Comparison of ENCODE assay signal across 9 mouse cellular contexts in the genomic region with DNA sequence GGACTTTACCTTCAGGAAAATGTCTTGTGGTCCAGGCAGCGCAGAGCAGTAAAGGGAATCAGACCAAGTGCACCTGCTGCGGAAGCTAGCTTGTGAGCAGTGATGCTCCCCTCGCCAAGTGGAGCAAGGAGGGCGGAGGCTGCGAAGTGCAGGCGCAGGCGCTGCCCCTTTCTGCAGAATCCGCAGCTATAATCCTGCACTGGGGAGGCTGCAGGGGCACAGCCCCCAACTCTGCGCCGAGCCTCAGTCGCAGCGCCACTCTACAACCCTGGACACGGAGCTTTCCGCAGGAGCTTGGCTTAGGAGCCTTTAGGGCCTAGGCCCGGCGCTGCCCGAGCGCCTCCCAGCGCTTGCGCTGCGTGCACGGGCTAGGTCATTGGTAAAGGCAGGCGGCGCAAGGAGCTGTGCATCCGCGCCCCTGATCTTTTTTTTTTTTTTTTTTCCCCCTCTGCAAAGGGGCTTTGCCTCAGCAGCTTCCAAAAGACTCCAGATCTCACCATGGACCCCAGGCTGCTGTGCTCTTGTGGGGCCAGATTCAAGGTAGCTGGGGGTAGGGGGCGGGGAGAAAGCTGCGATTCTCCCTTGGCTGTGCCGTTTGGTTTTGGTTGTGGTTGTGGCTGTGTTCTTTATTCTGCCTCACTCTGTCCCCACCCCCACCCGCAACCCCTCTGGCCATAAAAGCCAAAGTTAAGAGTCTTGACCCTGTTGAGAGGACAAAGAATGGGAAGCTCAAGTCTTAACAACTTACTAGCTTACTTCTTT. TPM values are rescaled to one million over a fixed set of nuclear protein-coding genes. Genes with fewer than 3 reads are reported as not detected.
DNase-seq lines count a peak whose midpoint lies in the region; ATAC-seq and TF ChIP-seq lines count a peak whose summit lies in the region.
"Had no signal": no experiment of that assay in that cellular context is flagged by ENCODE, and none has a peak within 500 bp of the region (broad histone marks: within the 10 kb centered on the region; RNA-seq: fewer than 3 reads in every experiment).

No protein-coding gene starts in this region.

- no peaks in the 10 kb centered on the region for H3K4me1 ChIP-seq in kidney, embryonic 15.5 days
- H3K4me1 ChIP-seq in heart, postnatal 0 days (ENCODE audit: control insufficient read depth, insufficient read depth) = no peaks in the 10 kb centered on the region
- H3K4me1 ChIP-seq in neural tube, embryonic 12.5 days = no peaks in the 10 kb centered on the region

- TF ChIP-seq CTCF in heart, postnatal 0 days (IDR thresholded peaks at IDR 0.05; ENCODE audit: low read depth) = peak; percentile 20; the same call in 1 of the 2 replicates

- TF ChIP-seq EP300 in heart, postnatal 0 days (IDR thresholded peaks at IDR 0.05; ENCODE audit: low read depth) = no peak

- H3K9ac ChIP-seq in kidney, embryonic 15.5 days = no peak overlapping the region
- H3K9ac ChIP-seq in heart, postnatal 0 days (replicated peaks; ENCODE audit: low read depth, low read length) = no peak overlapping the region
- H3K9ac ChIP-seq in neural tube, embryonic 12.5 days = peak overlapping the region; percentile 40; the same call in 1 of the 2 replicates

- DNase-seq in kidney, adult 11 months = no peak
- peak; percentile 24 to 54 for DNase-seq in cerebellum, postnatal 4 days (ENCODE audit: low spot score in 2 of 2)
- DNase-seq in heart, postnatal 0 days (ENCODE audit: low spot score) = no peak
- DNase-seq in left cerebral cortex, adult 18-20 months (ENCODE audit: low spot score in 2 of 2) = peak; percentile 31 to 47
- no peak for DNase-seq in thymus, postnatal 10 days (ENCODE audit: low spot score in 2 of 2)
- DNase-seq in thymus, postnatal 0 days (ENCODE audit: low spot score) = no peak

- peak overlapping the region; percentile 39 for H3K4me3 ChIP-seq in kidney, embryonic 15.5 days (replicated peaks)
- H3K4me3 ChIP-seq in heart, postnatal 0 days (ENCODE audit: low read depth, low read length) = peak overlapping the region; percentile 33
- peak overlapping the region; percentile 35 for H3K4me3 ChIP-seq in neural tube, embryonic 12.5 days

- WGBS in kidney, embryonic 15.5 days = 8% methylated on average over 30 of the region's 30 CpGs
- WGBS in heart, postnatal 0 days = 11% methylated on average over 27 of the region's 30 CpGs
- 12% methylated on average over 30 of the region's 30 CpGs for WGBS in neural tube, embryonic 12.5 days

- peak overlapping the region; percentile 63 for H3K4me2 ChIP-seq in kidney, embryonic 15.5 days
- peak overlapping the region; percentile 56 for H3K4me2 ChIP-seq in heart, postnatal 0 days (ENCODE audit: low read depth, low read length)
- H3K4me2 ChIP-seq in neural tube, embryonic 12.5 days (replicated peaks) = peak overlapping the region; percentile 57

- H3K36me3 ChIP-seq in kidney, embryonic 15.5 days = no peaks in the 10 kb centered on the region
- no peaks in the 10 kb centered on the region for H3K36me3 ChIP-seq in heart, postnatal 0 days (replicated peaks; ENCODE audit: control insufficient read depth, insufficient read depth, low read length)
- no peaks in the 10 kb centered on the region for H3K36me3 ChIP-seq in neural tube, embryonic 12.5 days
- H3K36me3 ChIP-seq: G1E had no signal

- ATAC-seq in kidney, embryonic 15.5 days (replicated peaks; ENCODE audit: low FRiP score) = peak; percentile 88
- ATAC-seq in heart, postnatal 0 days (ENCODE audit: insufficient read depth, low read depth) = no peak
- peak; percentile 95 for ATAC-seq in neural tube, embryonic 12.5 days (ENCODE audit: low FRiP score, low read depth)

- no peaks in the 10 kb centered on the region for H3K9me3 ChIP-seq in kidney, embryonic 15.5 days (replicated peaks)
- H3K9me3 ChIP-seq in heart, postnatal 0 days (replicated peaks; ENCODE audit: control insufficient read depth, low read length) = no peaks in the 10 kb centered on the region
- no peaks in the 10 kb centered on the region for H3K9me3 ChIP-seq in neural tube, embryonic 12.5 days
- H3K9me3 ChIP-seq: G1E had no signal

- no peak overlapping the region for H3K27ac ChIP-seq in kidney, embryonic 15.5 days
- H3K27ac ChIP-seq in heart, postnatal 0 days (ENCODE audit: low read depth) = no peak overlapping the region
- H3K27ac ChIP-seq in neural tube, embryonic 12.5 days = 0 out of 2 replicates have a peak overlapping the region, but pooled peaks have one; percentile 7

- H3K27me3 ChIP-seq in kidney, embryonic 15.5 days = peaks cover 14% of the 10 kb centered on the region
- H3K27me3 ChIP-seq in heart, postnatal 0 days (ENCODE audit: control insufficient read depth, insufficient read depth, low read length) = no peaks in the 10 kb centered on the region
- H3K27me3 ChIP-seq in neural tube, embryonic 12.5 days (replicated peaks) = no peaks in the 10 kb centered on the region

RNA-seq across cellular contexts. Expression of gene AU022751, which starts 9.0 kb away (rescaled TPM):
- not detected in 2 replicates for polyA plus RNA-seq in kidney, embryonic 15.5 days (2015; fragmentation: Nextera tagmentation; extraction: Ambion mirVana)
- not detected in 2 replicates for total RNA-seq in heart, postnatal 0 days (2014; rRNA removed; ENCODE audit: low replicate concordance)
- polyA plus RNA-seq in heart, postnatal 0 days (2015; fragmentation: Nextera tagmentation; extraction: Ambion mirVana) = not detected in 2 replicates
- under 1 TPM; 0.49 to 0.67 TPM for total RNA-seq in left cerebral cortex, adult 18-20 months (2021)
- polyA plus RNA-seq in neural tube, embryonic 12.5 days (2016; fragmentation: Nextera tagmentation; extraction: Ambion mirVana) = not detected in 2 replicates
- polyA plus RNA-seq in thymus, postnatal 0 days (2015; fragmentation: Nextera tagmentation; extraction: Ambion mirVana) = not detected in 2 replicates
- total RNA-seq: G1E had no signal
- polyA plus RNA-seq: G1E had no signal

RNA-seq across cellular contexts. Expression of gene Nudt11, which starts 44.9 kb away (rescaled TPM):
- polyA plus RNA-seq in kidney, embryonic 15.5 days (2015; fragmentation: Nextera tagmentation; extraction: Ambion mirVana) = 4.3 and 4.8 TPM in 2 replicates
- total RNA-seq in heart, postnatal 0 days (2014; rRNA removed; ENCODE audit: low replicate concordance) = 2.1 and 6.4 TPM in 2 replicates
- 1.3 and 1.5 TPM in 2 replicates for polyA plus RNA-seq in heart, postnatal 0 days (2015; fragmentation: Nextera tagmentation; extraction: Ambion mirVana)
- total RNA-seq in left cerebral cortex, adult 18-20 months (2021) = 10 to 100 TPM; 24.9 to 28.1 TPM
- polyA plus RNA-seq in neural tube, embryonic 12.5 days (2016; fragmentation: Nextera tagmentation; extraction: Ambion mirVana) = 13.8 and 14.3 TPM in 2 replicates
- polyA plus RNA-seq in thymus, postnatal 0 days (2015; fragmentation: Nextera tagmentation; extraction: Ambion mirVana) = 1.0 and 1.1 TPM in 2 replicates
- total RNA-seq: G1E had no signal
- polyA plus RNA-seq: G1E had no signal

Comparison
In these comparisons a context has a peak if more than half of its experiments do, and no peak if none do; other contexts are left out.
1. DNase-seq: peak in cerebellum, postnatal 4 days (2 of 2) and left cerebral cortex, adult 18-20 months (2 of 2); none in kidney, adult 11 months (single experiment), heart, postnatal 0 days (single experiment), thymus, postnatal 10 days (0 of 2) and thymus, postnatal 0 days (single experiment).
2. Peak in every context shown above with its lines, with median percentiles within 50 percentile points of each other: H3K4me2 ChIP-seq and H3K4me3 ChIP-seq.